Mouse (Mus musculus) G1E (cell line): ENCODE measurements around the gene Slc37a1. TPM values are rescaled to one million over a fixed set of nuclear protein-coding genes. Genes with fewer than 3 reads are reported as not detected.

Source experiments
- ATAC-seq: 2 replicates; pipeline ENCODE4 v1.8.0; 2016; ENCODE audit warnings: mild to moderate bottlenecking; ENCODE audit not compliant: insufficient number of reproducible peaks, poor library complexity, low FRiP score, severe bottlenecking; ENCODE audit errors: extremely low read depth
- DNase-seq: peaks from one replicate; pipeline ENCODE4 v3.0.0; 2012; ENCODE audit warnings: low spot score
- H3K27me3 ChIP-seq: 2 replicates; pipeline ENCODE4 v1.6.1; 2012; ENCODE audit warnings: mild to moderate bottlenecking, low read length, inconsistent platforms; ENCODE audit not compliant: insufficient read depth
- H3K36me3 ChIP-seq: replicated peaks from 2 replicates; pipeline ENCODE3; 2012; ENCODE audit warnings: mild to moderate bottlenecking, inconsistent platforms
- H3K4me1 ChIP-seq: 2 replicates; pipeline ENCODE4 v1.6.1; 2012; ENCODE audit warnings: low read depth, low read length, inconsistent platforms, mixed read lengths; ENCODE audit not compliant: insufficient read depth
- H3K4me3 ChIP-seq: 2 replicates; pipeline ENCODE4 v1.5.1; 2012; ENCODE audit warnings: low read depth, mild to moderate bottlenecking, inconsistent platforms, low read length, moderate library complexity, mixed read lengths
- H3K9me3 ChIP-seq: replicated peaks from 2 replicates; pipeline ENCODE4 v1.6.1; 2012; ENCODE audit warnings: inconsistent platforms
- CTCF ChIP-seq: IDR thresholded peaks from 2 replicates; pipeline ENCODE4 v1.5.1; 2012; ENCODE audit warnings: low read depth, low read length, inconsistent platforms, mixed read lengths
- GATA1 ChIP-seq: IDR thresholded peaks from 2 replicates; pipeline ENCODE4 v1.6.1; 2012; ENCODE audit warnings: borderline replicate concordance, low read length, inconsistent platforms, mixed read lengths
- GATA2 ChIP-seq: IDR thresholded peaks from 2 replicates; pipeline ENCODE4 v1.6.1; 2012; ENCODE audit warnings: low read depth, low read length, inconsistent platforms, borderline replicate concordance
- POLR2AphosphoS5 ChIP-seq: IDR thresholded peaks from 2 replicates; pipeline ENCODE4 v1.6.1; 2012; ENCODE audit warnings: low read depth, low read length, inconsistent platforms; ENCODE audit not compliant: insufficient replicate concordance
- TAL1 ChIP-seq: conservative IDR thresholded peaks from 2 replicates; pipeline ENCODE4 v1.6.1; 2012; ENCODE audit warnings: low read depth, low read length, inconsistent platforms, mixed read lengths
- polyA plus RNA-seq: library from polyadenylated mRNA; stranded (reverse); fragments of >175 nt; gene quantifications from 2 replicates; pipeline ENCODE4 v1.2.3, GENCODE M21; 2012
- total RNA-seq, 2 experiments: library from RNA; stranded (forward) in 1 of 2; stranded (reverse) in 1 of 2; fragments of 200-1000 nt in 1 of 2; fragments of >200 nt in 1 of 2; fragmentation: Nextera tagmentation in 1 of 2; gene quantifications; 2 replicates each; pipeline ENCODE4 v1.2.3; 2014 to 2017

The Slc37a1 gene
- total and polyA plus RNA-seq, 3 experiments: 0.38 TPM; not detected in 2

DNA sequence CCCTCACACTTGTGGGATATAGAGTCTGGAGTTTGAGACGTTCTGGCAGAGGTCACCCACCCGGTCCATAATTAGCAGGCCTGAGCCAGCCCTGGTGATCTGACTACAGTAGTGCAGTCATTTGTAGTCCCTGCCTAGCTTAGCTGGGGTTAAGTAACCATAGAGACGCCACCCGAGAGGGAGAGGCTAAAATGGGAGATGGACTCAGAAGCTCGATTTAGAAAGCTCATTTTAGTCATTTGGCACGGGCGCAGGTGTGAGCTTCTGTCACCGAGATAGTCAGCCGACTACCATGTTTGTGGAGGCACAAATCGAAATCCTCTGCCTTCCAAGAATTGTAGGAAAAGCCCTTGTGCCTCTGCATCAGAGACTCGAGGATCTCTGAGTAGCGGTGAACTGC, 34.8 kb downstream of the Slc37a1 start:
- H3K36me3 ChIP-seq: no peaks in the 10 kb centered on the region
- peaks cover 81% of the 10 kb centered on the region for H3K9me3 ChIP-seq
- H3K4me3 ChIP-seq: no peak overlapping the region
- TF ChIP-seq CTCF (no peak), GATA1 (no peak), TAL1 (no peak), GATA2 (no peak)
- no peaks in the 10 kb centered on the region for H3K4me1 ChIP-seq
- ATAC-seq: no peak
- H3K27me3 ChIP-seq: no peaks in the 10 kb centered on the region
- DNase-seq: no peak

DNA sequence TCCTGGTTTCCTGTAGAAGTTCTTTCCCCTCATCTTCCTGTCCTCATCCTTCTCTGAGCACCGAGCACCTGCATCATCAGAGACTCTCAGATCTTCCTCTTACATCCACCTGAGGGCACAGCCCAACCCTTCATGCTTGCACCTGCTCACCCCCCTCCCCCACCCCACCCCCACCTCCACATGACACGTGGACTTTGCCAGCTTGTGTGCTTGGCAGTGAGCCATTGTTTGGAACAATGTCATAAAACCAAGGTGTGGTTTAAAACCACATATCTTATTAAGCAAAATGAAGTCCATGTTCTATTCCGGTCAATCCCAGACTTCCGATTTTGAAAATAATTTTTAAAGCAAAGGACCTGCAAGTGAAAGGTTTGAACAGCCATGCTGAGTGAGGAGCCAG, 35.9 kb downstream of the Slc37a1 start:
- Histone ChIP-seq H3K27me3 (no peaks in the 10 kb centered on the region), H3K4me3 (no peak overlapping the region), H3K36me3 (no peaks in the 10 kb centered on the region), H3K9me3 (peaks cover 80% of the 10 kb centered on the region), H3K4me1 (no peaks in the 10 kb centered on the region)
- no peak for DNase-seq
- TF ChIP-seq POLR2AphosphoS5 (no peak), CTCF (no peak), TAL1 (no peak), GATA1 (no peak), GATA2 (no peak)
- no peak for ATAC-seq

DNA sequence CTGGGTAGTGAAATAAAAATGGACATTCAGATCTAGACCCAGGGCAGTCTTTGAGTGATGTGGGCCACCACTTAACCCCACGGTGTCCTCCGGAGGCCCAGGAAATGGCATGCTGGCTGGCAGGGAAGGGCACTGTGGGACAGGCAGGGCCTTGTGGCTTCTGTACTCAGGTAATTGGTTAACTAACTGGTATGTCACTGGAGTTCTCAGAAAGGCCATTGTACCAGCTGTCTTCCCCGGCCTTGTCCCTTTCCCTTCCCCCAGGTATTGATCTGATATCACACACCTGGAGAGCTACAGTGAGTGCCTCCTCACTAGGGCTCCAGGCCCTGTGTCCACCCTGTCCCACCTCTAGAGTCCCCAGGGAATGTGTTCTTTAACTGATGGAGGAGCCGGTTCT, 36.8 kb downstream of the Slc37a1 start:
- Histone ChIP-seq H3K4me1 (no peaks in the 10 kb centered on the region), H3K9me3 (peaks cover 77% of the 10 kb centered on the region), H3K4me3 (no peak overlapping the region), H3K27me3 (no peaks in the 10 kb centered on the region), H3K36me3 (no peaks in the 10 kb centered on the region)
- DNase-seq (no peak), ATAC-seq (no peak)
- TF ChIP-seq CTCF: no peak
- TF ChIP-seq POLR2AphosphoS5: no peak
- TF ChIP-seq GATA1: no peak
- TF ChIP-seq GATA2: no peak
- no peak for TF ChIP-seq TAL1

DNA sequence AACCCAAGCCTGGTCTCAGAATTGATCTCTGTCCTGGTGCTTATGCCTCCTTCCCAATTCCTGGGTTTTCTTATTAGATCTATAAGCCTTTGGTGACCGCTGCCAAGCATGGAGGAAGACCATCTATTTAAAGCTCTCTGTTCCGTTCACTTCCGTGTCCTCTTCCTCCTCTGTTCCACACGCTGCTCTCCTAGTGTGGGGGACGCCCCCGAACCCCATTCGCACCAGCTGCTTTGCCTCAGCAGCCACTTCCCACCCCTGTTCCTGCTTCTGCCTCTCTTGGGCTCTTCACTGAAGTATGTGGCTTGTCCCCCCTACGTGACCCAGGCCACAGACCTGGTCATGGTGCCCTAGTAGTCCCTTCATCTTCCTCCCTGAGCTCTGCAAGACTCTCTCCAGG, 37.6 kb downstream of the Slc37a1 start:
- DNase-seq (no peak), ATAC-seq (no peak)
- no peaks in the 10 kb centered on the region for H3K27me3 ChIP-seq
- no peak overlapping the region for H3K4me3 ChIP-seq
- no peaks in the 10 kb centered on the region for H3K4me1 ChIP-seq
- TF ChIP-seq GATA2 (no peak), CTCF (no peak), TAL1 (no peak), GATA1 (no peak), POLR2AphosphoS5 (no peak)
- H3K9me3 ChIP-seq: peaks cover 74% of the 10 kb centered on the region
- H3K36me3 ChIP-seq: no peaks in the 10 kb centered on the region

DNA sequence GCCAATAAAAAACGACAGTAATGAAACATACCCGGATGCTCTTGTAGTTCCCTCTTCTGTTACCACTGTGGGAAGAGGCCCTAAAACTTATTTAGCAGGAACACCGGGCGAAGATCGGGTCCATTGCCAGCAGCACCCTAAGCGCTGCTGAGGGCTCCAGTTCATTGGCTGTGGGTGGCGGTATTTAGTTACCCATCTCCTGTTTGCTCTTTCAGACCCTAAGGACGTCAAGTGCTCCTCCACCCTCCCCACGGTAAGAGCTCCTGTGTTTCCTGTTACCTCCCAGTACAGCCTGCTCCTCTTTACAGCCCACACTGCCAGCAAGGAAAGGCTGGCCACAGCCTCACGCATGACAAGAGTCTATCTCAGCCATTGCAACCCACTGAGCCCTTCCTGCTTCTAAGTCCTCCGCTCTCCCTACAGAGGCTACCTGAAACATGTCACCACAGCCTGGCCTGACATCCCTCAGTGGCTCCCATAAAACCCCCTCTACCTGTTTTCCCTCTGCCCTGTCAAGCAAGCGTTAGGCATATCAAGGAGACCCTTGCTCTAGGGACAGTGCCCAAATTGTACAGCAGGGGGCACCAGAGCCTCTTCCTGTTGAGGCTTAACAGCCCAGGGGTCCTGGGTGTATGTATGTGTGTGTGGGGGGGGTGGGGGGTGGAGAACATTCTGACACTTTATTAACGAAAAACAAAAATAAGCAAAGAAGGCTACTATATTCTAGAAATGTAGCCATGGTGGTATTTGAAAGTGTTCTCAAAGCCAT, 39.0 kb downstream of the Slc37a1 start:
- DNase-seq: no peak
- TF ChIP-seq GATA2: no peak
- no peak for TF ChIP-seq TAL1
- TF ChIP-seq CTCF: no peak
- no peak for TF ChIP-seq GATA1
- no peak for TF ChIP-seq POLR2AphosphoS5
- Histone ChIP-seq H3K27me3 (no peaks in the 10 kb centered on the region), H3K4me3 (no peak overlapping the region), H3K9me3 (peaks cover 76% of the 10 kb centered on the region), H3K36me3 (no peaks in the 10 kb centered on the region), H3K4me1 (no peaks in the 10 kb centered on the region)
- no peak for ATAC-seq

DNA sequence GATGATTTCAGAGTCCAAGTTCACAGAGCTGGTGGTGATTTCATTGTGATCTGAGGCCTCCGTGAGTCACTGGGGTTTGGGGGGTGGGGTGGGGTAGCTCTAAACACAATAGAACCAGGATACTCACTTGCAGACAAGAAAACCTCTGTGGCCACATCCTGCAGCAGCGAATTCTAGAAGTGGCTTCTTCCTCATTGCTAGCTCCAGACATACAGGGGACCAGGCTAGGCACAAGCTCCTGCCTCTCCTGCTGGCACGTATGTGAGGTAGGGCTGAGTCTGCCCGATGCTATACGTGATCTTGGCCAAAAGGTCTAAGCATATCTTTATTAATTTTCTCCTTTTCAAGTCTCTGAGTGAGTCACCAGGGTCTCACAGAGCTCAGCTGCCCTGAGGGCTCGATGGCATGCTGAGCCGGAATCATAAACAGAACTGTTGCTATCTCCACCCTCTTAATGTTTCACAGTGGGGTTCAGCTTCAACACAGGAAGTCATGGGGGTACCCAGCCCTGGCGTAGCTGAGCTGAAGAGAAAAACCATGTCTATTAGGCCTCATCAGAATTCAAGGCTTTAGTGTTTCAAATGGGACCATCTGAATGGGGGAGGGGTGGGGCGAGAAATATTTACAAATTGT, 39.7 kb downstream of the Slc37a1 start:
- peaks cover 79% of the 10 kb centered on the region for H3K9me3 ChIP-seq
- DNase-seq (no peak), ATAC-seq (no peak)
- no peaks in the 10 kb centered on the region for H3K27me3 ChIP-seq
- no peak overlapping the region for H3K4me3 ChIP-seq
- TF ChIP-seq CTCF (no peak), TAL1 (no peak), GATA1 (no peak), POLR2AphosphoS5 (no peak), GATA2 (no peak)
- no peaks in the 10 kb centered on the region for H3K4me1 ChIP-seq
- H3K36me3 ChIP-seq: no peaks in the 10 kb centered on the region
